8 mouse cellular contexts compared by ENCODE assay signal in the genomic region with DNA sequence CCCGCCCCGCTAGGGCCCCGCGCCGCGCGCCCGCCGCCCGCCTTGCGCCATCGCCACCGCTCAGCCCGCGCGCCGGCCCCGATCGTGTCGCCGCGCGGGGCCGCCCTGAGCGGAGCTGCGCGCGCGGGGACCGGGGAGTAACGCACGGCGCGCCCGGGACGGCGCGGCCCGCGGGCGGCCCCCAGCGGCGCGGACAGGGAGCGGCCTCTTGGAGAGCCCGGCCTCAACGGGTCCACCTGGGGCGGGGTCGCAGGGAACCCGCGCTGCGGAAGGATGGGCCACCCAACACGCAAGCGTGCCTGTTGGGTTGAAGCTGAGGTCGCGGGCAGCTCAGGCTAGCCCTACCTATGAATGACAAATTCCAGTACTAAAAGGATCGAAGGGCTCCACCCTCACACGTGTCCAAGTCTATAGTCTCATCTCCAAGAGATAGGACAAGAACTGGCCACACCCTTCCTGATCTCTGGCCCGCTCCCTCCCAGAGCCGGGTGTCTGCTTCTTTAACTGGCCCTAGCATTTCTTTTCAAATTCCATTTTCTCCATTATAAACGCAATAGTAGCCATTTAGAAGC. TPM values are rescaled to one million over a fixed set of nuclear protein-coding genes. Genes with fewer than 3 reads are reported as not detected.
DNase-seq lines count a peak whose midpoint lies in the region; ATAC-seq lines count a peak whose summit lies in the region.

A gene (minus strand): TSS at position 228 of the 572 bp plus-strand sequence.

- no peaks in the 10 kb centered on the region for H3K9me3 ChIP-seq in intestine, embryonic 15.5 days
- no peaks in the 10 kb centered on the region for H3K9me3 ChIP-seq in limb, embryonic 10.5 days (replicated peaks)
- no peaks in the 10 kb centered on the region for H3K9me3 ChIP-seq in midbrain, embryonic 12.5 days

- peak; percentile 91 for ATAC-seq in intestine, embryonic 15.5 days
- peak; percentile 73 for ATAC-seq in midbrain, embryonic 12.5 days (ENCODE audit: low FRiP score, low read depth)

- DNase-seq in embryo, embryonic 10 days (ENCODE audit: low spot score) = peak; percentile 45
- no peak for DNase-seq in embryo, embryonic 9.5 days (ENCODE audit: extremely low spot score)
- peak; percentile 73 for DNase-seq in cerebellum, adult 8-10 months
- peak; percentile 58 for DNase-seq in gastrocnemius, postnatal 10 days
- peak; percentile 62 for DNase-seq in limb, embryonic 10.5 days (ENCODE audit: low spot score)
- peak; percentile 31 to 58 for DNase-seq in spleen, postnatal 14 days (ENCODE audit: low spot score in 2 of 2)

- peak within 1 kb of the TSS; percentile 70 for H3K4me3 ChIP-seq in intestine, embryonic 15.5 days (replicated peaks)
- H3K4me3 ChIP-seq in limb, embryonic 10.5 days = peak within 1 kb of the TSS; percentile 65
- peak within 1 kb of the TSS; percentile 67 for H3K4me3 ChIP-seq in midbrain, embryonic 12.5 days

- WGBS in intestine, embryonic 15.5 days = 2% methylated on average over 61 of the region's 61 CpGs
- 8% methylated on average over 61 of the region's 61 CpGs for WGBS in limb, embryonic 10.5 days
- 3% methylated on average over 43 of the region's 61 CpGs for WGBS in midbrain, embryonic 12.5 days

- H3K4me1 ChIP-seq in intestine, embryonic 15.5 days (replicated peaks) = peaks cover 16% of the 10 kb centered on the region
- peaks cover 19% of the 10 kb centered on the region for H3K4me1 ChIP-seq in limb, embryonic 10.5 days
- peaks cover 12% of the 10 kb centered on the region for H3K4me1 ChIP-seq in midbrain, embryonic 12.5 days

- H3K27me3 ChIP-seq in intestine, embryonic 15.5 days (replicated peaks) = peaks cover 23% of the 10 kb centered on the region
- peaks cover 76% of the 10 kb centered on the region for H3K27me3 ChIP-seq in limb, embryonic 10.5 days (ENCODE audit: low read depth, poor library complexity, severe bottlenecking)
- H3K27me3 ChIP-seq in midbrain, embryonic 12.5 days = peaks cover 56% of the 10 kb centered on the region

- peak within 1 kb of the TSS; percentile 82 for H3K9ac ChIP-seq in intestine, embryonic 15.5 days
- peak within 1 kb of the TSS; percentile 66 for H3K9ac ChIP-seq in midbrain, embryonic 12.5 days (replicated peaks)

- peak within 1 kb of the TSS; percentile 94 for H3K4me2 ChIP-seq in intestine, embryonic 15.5 days (replicated peaks)
- peak within 1 kb of the TSS; percentile 95 for H3K4me2 ChIP-seq in midbrain, embryonic 12.5 days (replicated peaks)

- peak within 1 kb of the TSS; percentile 13; the same call in 1 of the 2 replicates for H3K27ac ChIP-seq in intestine, embryonic 15.5 days
- 0 out of 2 replicates have a peak within 1 kb of the TSS, but pooled peaks have one; percentile 9 for H3K27ac ChIP-seq in limb, embryonic 10.5 days
- H3K27ac ChIP-seq in midbrain, embryonic 12.5 days (replicated peaks) = no peak within 1 kb of the TSS

- no peaks in the 10 kb centered on the region for H3K36me3 ChIP-seq in intestine, embryonic 15.5 days
- H3K36me3 ChIP-seq in limb, embryonic 10.5 days = no peaks in the 10 kb centered on the region
- no peaks in the 10 kb centered on the region for H3K36me3 ChIP-seq in midbrain, embryonic 12.5 days

RNA-seq across cellular contexts. Expression of the gene that starts here (rescaled TPM):
- total RNA-seq in gastrocnemius, postnatal 10 days (2021) = 1 to 10 TPM; 2.2 to 2.6 TPM
- 20.1 and 20.5 TPM in 2 replicates for polyA plus RNA-seq in intestine, embryonic 15.5 days (2015; fragmentation: Nextera tagmentation; extraction: Ambion mirVana)
- 0.26 and 0.46 TPM in 2 replicates for polyA plus RNA-seq in limb, embryonic 10.5 days (2016; fragmentation: Nextera tagmentation; extraction: Ambion mirVana)
- 4.5 and 4.7 TPM in 2 replicates for polyA plus RNA-seq in midbrain, embryonic 12.5 days (2016; fragmentation: Nextera tagmentation; extraction: Ambion mirVana)

Comparison
In these comparisons a context has a peak if more than half of its experiments do, and no peak if none do; other contexts are left out.
1. Peak in DNase-seq, H3K4me3 ChIP-seq and H3K27ac ChIP-seq in limb, embryonic 10.5 days; RNA of the gene not detected or under 1 TPM.